Mouse (Mus musculus) forelimb bud, embryonic 11.5 days (tissue): ENCODE results near the gene Atp2b4.

Experiments used
- DNase-seq: peaks from one replicate; pipeline ENCODE4 v3.0.0-alpha.2; 2012; ENCODE audit warnings: low read depth, low spot score

Gene Atp2b4

DNA sequence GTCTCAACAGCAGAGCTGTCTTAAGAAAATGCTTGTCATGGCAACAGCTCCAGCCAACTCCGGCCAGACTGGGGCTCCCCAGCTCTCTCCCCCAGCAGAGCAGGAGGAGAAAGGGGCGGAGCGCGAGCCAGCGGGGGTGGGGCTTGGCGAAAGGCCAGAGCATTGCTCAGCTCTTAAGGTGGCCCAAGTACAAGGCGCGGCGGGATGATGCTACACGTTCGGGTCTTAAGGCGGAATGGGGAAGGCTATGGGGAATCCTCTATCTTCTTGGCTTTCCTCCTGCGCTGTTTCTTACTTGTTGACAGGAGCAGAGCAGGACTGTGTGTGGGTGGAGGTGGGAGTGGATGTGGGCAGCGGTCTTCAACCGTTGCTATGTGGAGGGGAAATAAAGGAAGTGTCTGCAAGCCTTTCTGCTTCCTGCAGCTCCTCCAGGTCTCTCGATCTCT lies at the start of gene Atp2b4:
TSS of gene Atp2b4 (minus strand) at position 94 of the 446 bp plus-strand sequence.
- peak; percentile 88 for DNase-seq

- no peak for DNase-seq
Measured at GRCm38 (mm10) chr1:133844734-133845133, 43.9 kb upstream of the Atp2b4 start.

DNA sequence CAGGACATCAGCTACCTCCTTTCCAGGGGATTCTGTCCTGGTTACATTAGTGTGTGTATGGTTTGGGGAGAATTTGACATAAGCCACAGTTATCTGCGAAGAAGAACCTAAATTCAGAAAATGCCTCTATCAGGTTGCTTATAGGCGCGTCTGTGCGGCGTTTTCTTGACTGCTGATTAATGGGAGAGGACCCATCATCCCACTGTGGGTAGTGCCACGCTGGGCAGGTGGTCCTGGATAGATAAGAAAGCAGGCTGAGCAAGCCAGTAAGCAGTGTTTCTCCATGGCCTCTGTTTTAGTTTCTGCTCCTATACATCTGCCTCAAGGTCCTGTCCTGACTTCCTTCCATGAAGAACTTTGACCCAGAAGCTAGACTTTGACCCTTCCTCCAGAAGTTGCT lies 43.1 kb upstream of the Atp2b4 start:
- DNase-seq, result no peak

GRCm38 (mm10) chr1:133843370-133843769 lies 42.5 kb upstream of the Atp2b4 start:
- no peak for DNase-seq

DNA sequence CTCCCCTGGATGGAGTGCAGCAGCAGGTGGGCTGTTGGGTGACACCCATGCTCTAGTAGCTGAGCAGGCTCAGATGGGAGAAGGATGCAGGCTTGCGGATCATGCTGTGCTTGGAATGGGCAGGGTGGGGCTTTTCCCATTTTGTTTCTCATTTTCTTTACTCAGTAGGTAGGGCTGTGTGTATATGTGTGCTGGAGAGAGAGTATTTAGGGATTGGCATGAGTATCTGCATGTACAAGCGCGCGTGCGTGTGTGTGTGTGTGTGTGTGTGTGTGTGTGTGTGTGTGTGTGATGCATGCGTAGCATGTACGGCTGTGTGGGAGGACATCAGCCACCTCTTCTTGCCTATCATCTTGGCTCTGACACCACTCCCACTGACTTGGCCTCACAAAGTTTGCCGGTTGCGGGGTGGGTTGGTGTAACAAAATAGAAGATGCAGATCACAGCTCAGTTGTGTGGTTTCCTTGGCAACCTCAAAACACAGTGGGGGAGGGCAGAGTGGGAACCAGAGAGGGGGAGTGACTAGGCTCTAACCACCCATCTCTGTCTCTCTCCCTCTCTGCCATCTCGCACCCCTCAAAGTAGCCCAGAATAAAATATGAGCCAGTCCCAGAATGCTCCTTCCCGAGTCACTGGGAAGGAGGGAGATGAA lies 41.4 kb upstream of the Atp2b4 start:
- DNase-seq, result no peak

- DNase-seq, result no peak
Measured at GRCm38 (mm10) chr1:133841171-133841926, 40.5 kb upstream of the Atp2b4 start.

DNA sequence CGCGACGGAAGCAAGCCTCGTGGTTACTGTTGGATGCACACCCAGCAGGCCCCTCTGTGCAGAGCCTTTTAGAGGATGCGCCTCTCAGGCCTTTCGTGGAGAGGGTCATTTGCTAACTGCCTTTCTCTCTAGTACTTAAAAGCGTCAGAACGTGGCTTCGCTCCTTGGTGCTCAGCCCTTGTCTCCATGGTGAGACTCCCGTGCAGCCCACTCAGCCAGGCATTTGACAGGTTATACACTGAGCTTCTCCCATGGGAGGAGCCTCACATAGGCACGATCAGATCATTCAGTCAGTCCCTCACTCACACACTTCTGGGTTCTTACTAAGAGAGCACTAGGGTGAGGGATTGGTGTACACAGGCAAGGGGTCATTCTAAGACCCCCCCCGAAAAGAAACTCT lies 39.7 kb upstream of the Atp2b4 start:
- no peak for DNase-seq

GRCm38 (mm10) chr1:133834309-133834708 lies 33.5 kb upstream of the Atp2b4 start:
- no peak for DNase-seq

GRCm38 (mm10) chr1:133832781-133833180 lies 31.9 kb upstream of the Atp2b4 start:
- DNase-seq, result no peak

GRCm38 (mm10) chr1:133826193-133826592 lies 25.4 kb upstream of the Atp2b4 start:
- DNase-seq, result no peak

DNA sequence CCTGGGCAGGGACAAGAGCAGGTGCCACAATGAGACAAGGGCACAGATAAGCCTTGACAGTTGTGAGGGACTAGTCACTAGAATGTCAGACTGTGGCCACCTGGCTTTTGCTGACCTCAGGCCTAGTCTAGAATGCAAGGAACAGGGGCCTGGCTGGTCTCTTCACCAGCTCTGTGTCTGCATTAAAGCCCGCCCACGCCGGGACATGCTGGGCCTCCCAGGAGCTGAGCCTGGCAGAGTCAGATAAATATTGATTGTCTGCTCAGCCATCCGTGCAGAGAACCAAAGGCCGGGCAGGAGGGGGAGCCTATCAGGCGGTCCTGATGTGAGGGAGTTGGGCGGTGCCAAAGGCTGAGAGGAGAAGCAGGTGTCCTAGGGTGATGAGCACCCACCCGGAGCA lies 24.7 kb upstream of the Atp2b4 start:
- DNase-seq, result no peak

- DNase-seq, result no peak
Measured at GRCm38 (mm10) chr1:133825140-133825539, 24.3 kb upstream of the Atp2b4 start.

GRCm38 (mm10) chr1:133821144-133821543 lies 20.3 kb upstream of the Atp2b4 start:
- no peak for DNase-seq

- DNase-seq, result no peak
Measured at GRCm38 (mm10) chr1:133820100-133820499, 19.3 kb upstream of the Atp2b4 start.

DNA sequence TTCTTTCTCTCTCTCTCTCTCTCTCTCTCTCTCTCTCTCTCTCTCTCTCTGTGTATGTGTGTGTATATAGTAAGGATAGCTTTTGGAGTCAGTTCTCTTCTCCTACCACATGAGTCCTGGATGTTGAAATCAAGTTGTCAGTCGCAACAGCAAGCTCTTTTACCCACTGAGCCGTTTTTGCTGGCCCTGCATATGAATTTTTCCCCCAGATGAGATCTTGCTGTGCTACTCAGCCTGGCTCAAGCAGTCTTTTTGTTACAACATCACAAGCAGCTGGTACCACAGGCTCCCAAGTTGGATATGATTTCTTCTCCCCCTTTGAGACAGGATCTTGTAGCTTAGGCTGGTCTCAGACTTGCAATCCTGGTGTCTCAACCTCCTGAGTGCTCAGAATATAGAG lies 17.7 kb upstream of the Atp2b4 start:
- DNase-seq, result no peak

DNA sequence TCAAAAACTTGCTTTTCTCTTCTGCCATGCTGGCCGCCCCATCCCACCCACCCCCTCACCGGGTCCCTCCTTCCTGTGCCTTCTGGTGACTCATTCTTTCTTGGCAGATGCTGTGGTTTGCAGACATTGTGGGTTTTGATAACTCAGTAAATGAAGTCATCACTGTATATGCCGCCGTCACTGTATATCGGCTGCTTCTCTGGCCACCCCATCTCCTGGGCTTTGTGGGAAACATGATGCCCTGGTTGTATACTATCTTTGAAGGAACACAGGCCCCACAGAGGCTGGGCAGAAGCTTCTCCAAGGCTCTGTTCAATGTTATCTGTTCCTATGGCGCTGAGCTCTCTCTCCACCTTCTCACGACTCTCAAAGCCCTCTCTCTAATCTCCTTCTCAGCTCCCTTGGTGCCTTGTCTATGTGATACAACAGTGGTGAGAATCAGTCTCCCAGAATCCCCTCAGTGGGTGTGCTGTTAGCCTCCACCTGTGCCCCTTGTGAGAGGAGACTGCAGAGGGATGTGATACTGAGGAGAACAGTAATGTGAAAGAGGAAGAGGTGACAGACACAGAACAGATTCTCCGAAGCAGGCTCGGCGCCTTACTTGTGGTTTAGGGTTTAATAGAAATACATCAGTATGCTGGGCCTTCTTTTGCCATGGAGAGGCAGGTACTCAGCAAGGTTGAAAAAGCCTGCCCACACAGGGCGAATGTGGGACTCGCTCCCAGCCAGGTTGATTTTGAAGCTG lies 15.1 kb upstream of the Atp2b4 start:
- no peak for DNase-seq

- no peak for DNase-seq
Measured at GRCm38 (mm10) chr1:133809376-133809775, 8.5 kb upstream of the Atp2b4 start.

GRCm38 (mm10) chr1:133808020-133808419 lies 7.2 kb upstream of the Atp2b4 start:
- no peak for DNase-seq

GRCm38 (mm10) chr1:133801743-133802142 lies 902 bp upstream of the Atp2b4 start:
- no peak for DNase-seq

GRCm38 (mm10) chr1:133800512-133800911 lies 329 bp downstream of the Atp2b4 start:
- DNase-seq, result peak; percentile 6

DNA sequence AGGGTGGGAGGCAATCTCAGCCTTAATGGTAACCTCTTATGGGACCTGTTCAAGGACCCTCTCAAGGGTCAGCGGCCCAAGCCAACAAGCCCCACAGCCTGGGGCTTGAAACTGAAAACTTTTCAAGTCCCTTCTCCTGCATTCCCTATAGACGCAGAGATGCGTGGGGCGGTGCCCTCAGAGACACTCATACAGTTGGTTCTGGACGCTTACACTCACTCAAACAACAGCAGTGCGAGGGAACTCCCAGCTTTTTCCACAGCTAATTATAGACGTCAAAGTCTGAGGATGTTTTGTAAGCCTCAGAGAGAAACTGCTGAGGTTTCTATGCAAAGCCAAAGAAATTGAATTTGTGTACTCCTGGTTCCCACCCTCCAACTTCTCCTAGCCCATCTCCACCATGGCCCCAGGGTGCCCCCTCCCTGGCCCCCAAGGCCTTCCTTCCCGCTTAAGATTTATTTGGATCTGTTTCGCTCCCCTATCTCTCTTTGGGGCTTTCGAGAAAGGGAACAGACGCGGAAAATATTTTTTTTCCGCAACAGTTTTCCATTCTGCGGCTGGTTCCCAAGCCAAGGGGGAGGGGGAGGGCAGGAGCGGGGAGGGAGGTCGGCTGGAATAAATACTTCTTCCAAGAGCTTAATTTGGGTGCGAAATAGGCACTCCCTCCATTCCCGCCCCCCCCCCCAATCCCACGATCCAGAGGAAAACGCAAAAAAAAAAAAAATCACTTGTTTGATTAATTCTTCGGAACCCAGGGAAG lies 975 bp downstream of the Atp2b4 start:
- no peak for DNase-seq
